In the genomic region with DNA sequence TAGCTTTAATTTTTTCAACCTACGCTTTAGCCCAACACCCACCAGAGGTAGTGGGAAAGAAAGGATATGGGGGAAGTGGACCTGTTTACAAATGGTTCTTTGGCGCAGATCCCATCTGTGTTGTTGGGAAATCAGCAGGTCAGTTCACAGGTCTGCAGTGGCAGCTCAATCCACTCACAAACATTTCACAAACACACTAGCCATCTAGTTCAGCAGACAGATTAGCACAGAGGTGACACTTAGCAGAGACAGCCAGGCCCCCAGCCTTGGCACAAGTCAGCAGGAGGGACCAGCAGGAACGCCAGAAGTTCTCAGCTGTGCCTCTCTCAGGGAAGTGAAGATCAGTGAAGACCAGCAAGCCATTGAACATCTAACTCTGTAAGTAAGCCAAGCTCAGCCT, we compare ENCODE assay signal across 22 mouse cellular contexts. TPM values are rescaled to one million over a fixed set of nuclear protein-coding genes. Genes with fewer than 3 reads are reported as not detected.
DNase-seq lines count a peak whose midpoint lies in the region; ATAC-seq and TF ChIP-seq lines count a peak whose summit lies in the region.
"Had no signal": no experiment of that assay in that cellular context is flagged by ENCODE, and none has a peak within 500 bp of the region (broad histone marks: within the 10 kb centered on the region; RNA-seq: fewer than 3 reads in every experiment).

No protein-coding gene starts in this region.

- H3K27me3 ChIP-seq in liver, embryonic 15.5 days, result no peaks in the 10 kb centered on the region
- H3K27me3 ChIP-seq in liver, postnatal 0 days (ENCODE audit: insufficient read depth, low read length), result no peaks in the 10 kb centered on the region
- H3K27me3 ChIP-seq in lung, embryonic 16.5 days (ENCODE audit: control insufficient read depth, insufficient read depth, low read depth, low read length), result no peaks in the 10 kb centered on the region
- no peaks in the 10 kb centered on the region for H3K27me3 ChIP-seq in hindbrain, postnatal 0 days (ENCODE audit: insufficient read depth, low read length)
- H3K27me3 ChIP-seq: embryonic facial prominence, embryonic 15.5 days; heart, embryonic 12.5 days; hindbrain, embryonic 13.5 days had no signal

- H3K27ac ChIP-seq in liver, embryonic 15.5 days (replicated peaks), result peak overlapping the region; percentile 61
- H3K27ac ChIP-seq in liver, postnatal 0 days (ENCODE audit: low read depth), result peak overlapping the region; percentile 79
- no peak overlapping the region for H3K27ac ChIP-seq in lung, embryonic 16.5 days (ENCODE audit: low read length)
- H3K27ac ChIP-seq in hindbrain, postnatal 0 days, result no peak overlapping the region
- H3K27ac ChIP-seq: embryonic facial prominence, embryonic 15.5 days; forebrain, embryonic 10.5 days; gastrocnemius, adult 2 months; hindbrain, embryonic 13.5 days had no signal

- no peak overlapping the region for H3K4me2 ChIP-seq in liver, embryonic 15.5 days
- no peak overlapping the region for H3K4me2 ChIP-seq in liver, postnatal 0 days (ENCODE audit: low read depth, low read length)
- H3K4me2 ChIP-seq in lung, embryonic 16.5 days (ENCODE audit: low read depth, low read length), result no peak overlapping the region
- no peak overlapping the region for H3K4me2 ChIP-seq in hindbrain, postnatal 0 days (ENCODE audit: low read depth, low read length)
- H3K4me2 ChIP-seq: embryonic facial prominence, embryonic 15.5 days; heart, embryonic 12.5 days; hindbrain, embryonic 13.5 days had no signal

- H3K36me3 ChIP-seq in liver, embryonic 15.5 days (replicated peaks), result no peaks in the 10 kb centered on the region
- H3K36me3 ChIP-seq in liver, postnatal 0 days (replicated peaks; ENCODE audit: insufficient read depth, low read length), result no peaks in the 10 kb centered on the region
- no peaks in the 10 kb centered on the region for H3K36me3 ChIP-seq in lung, embryonic 16.5 days (ENCODE audit: control insufficient read depth, insufficient read depth, low read length)
- no peaks in the 10 kb centered on the region for H3K36me3 ChIP-seq in hindbrain, postnatal 0 days (ENCODE audit: insufficient read depth, low read length)
- H3K36me3 ChIP-seq: embryonic facial prominence, embryonic 15.5 days; forebrain, embryonic 10.5 days; heart, embryonic 12.5 days; hindbrain, embryonic 13.5 days had no signal

- peak; percentile 51 for ATAC-seq in liver, embryonic 15.5 days (ENCODE audit: insufficient read depth)
- ATAC-seq in liver, postnatal 0 days, result peak; percentile 90
- peak; percentile 85 for ATAC-seq in lung, embryonic 16.5 days (ENCODE audit: low read depth)
- ATAC-seq in hindbrain, postnatal 0 days, result no peak
- no peak for ATAC-seq in monocyte, adult 5-6 weeks (replicated peaks; ENCODE audit: insufficient number of reproducible peaks, low FRiP score, low TSS enrichment, poor library complexity, severe bottlenecking)
- ATAC-seq: forebrain, embryonic 14.5 days had no signal

- H3K9me3 ChIP-seq in liver, embryonic 15.5 days (replicated peaks), result no peaks in the 10 kb centered on the region
- H3K9me3 ChIP-seq in liver, postnatal 0 days (ENCODE audit: low read length), result no peaks in the 10 kb centered on the region
- no peaks in the 10 kb centered on the region for H3K9me3 ChIP-seq in lung, embryonic 16.5 days (ENCODE audit: control insufficient read depth, low read length)
- H3K9me3 ChIP-seq in hindbrain, postnatal 0 days (ENCODE audit: low read length), result no peaks in the 10 kb centered on the region
- H3K9me3 ChIP-seq: embryonic facial prominence, embryonic 15.5 days; forebrain, embryonic 10.5 days; heart, embryonic 12.5 days; hindbrain, embryonic 13.5 days had no signal

- peaks cover 39% of the 10 kb centered on the region for H3K4me1 ChIP-seq in liver, embryonic 15.5 days (replicated peaks)
- H3K4me1 ChIP-seq in liver, postnatal 0 days (ENCODE audit: insufficient read depth), result peaks cover 10% of the 10 kb centered on the region; the same call in 1 of the 2 replicates
- 0 out of 2 replicates have a peak, but pooled peaks cover 6% of the 10 kb centered on the region for H3K4me1 ChIP-seq in lung, embryonic 16.5 days (replicated peaks; ENCODE audit: control insufficient read depth, insufficient read depth, low read length)
- no peaks in the 10 kb centered on the region for H3K4me1 ChIP-seq in hindbrain, postnatal 0 days (ENCODE audit: insufficient read depth, low read length)
- H3K4me1 ChIP-seq: embryonic facial prominence, embryonic 15.5 days; hindbrain, embryonic 13.5 days had no signal

- no peak for DNase-seq in liver
- peak; percentile 65 for DNase-seq in liver, postnatal 0 days
- peak; percentile 44 for DNase-seq in lung, postnatal 36 days
- no peak for DNase-seq in hindbrain, postnatal 0 days (ENCODE audit: low spot score)
- DNase-seq: adrenal gland, adult 8-10 months; adrenal gland, postnatal 36 days; cerebellum, adult 2 months; cerebellum, postnatal 10 days; gastrocnemius, adult 2 months; gastrocnemius, postnatal 25 days; heart, postnatal 4 days had no signal

- TF ChIP-seq CTCF in liver, postnatal 0 days (IDR thresholded peaks at IDR 0.05; ENCODE audit: low read depth), result no peak
- TF ChIP-seq CTCF in hindbrain, postnatal 0 days (IDR thresholded peaks at IDR 0.05; ENCODE audit: low read depth), result no peak

- 75% methylated on average over 3 of the region's 3 CpGs for WGBS in liver, embryonic 15.5 days (ENCODE audit: insufficient replicate concordance)
- WGBS in liver, postnatal 0 days (ENCODE audit: insufficient replicate concordance), result 56% methylated on average over 3 of the region's 3 CpGs
- 31% methylated on average over 3 of the region's 3 CpGs for WGBS in lung, embryonic 16.5 days
- 69% methylated on average over 3 of the region's 3 CpGs for WGBS in hindbrain, postnatal 0 days

- H3K9ac ChIP-seq in liver, embryonic 15.5 days, result no peak overlapping the region
- H3K9ac ChIP-seq in liver, postnatal 0 days (replicated peaks), result no peak overlapping the region
- H3K9ac ChIP-seq in lung, embryonic 16.5 days (ENCODE audit: low read length), result no peak overlapping the region
- H3K9ac ChIP-seq in hindbrain, postnatal 0 days (replicated peaks; ENCODE audit: low read length), result no peak overlapping the region
- H3K9ac ChIP-seq: embryonic facial prominence, embryonic 15.5 days; heart, embryonic 12.5 days; hindbrain, embryonic 13.5 days had no signal

- H3K4me3 ChIP-seq in liver, embryonic 15.5 days (replicated peaks), result no peak overlapping the region
- no peak overlapping the region for H3K4me3 ChIP-seq in liver, postnatal 0 days (ENCODE audit: low read depth, low read length)
- H3K4me3 ChIP-seq in lung, embryonic 16.5 days (ENCODE audit: low read length), result no peak overlapping the region
- no peak overlapping the region for H3K4me3 ChIP-seq in hindbrain, postnatal 0 days (ENCODE audit: low read length)
- H3K4me3 ChIP-seq: embryonic facial prominence, embryonic 15.5 days; erythroblast, embryonic 14.5 days; forebrain, embryonic 10.5 days; gastrocnemius, adult 2 months; heart, embryonic 12.5 days; hindbrain, embryonic 13.5 days had no signal

- TF ChIP-seq EP300 in liver, postnatal 0 days (IDR thresholded peaks at IDR 0.05; ENCODE audit: low read depth), result no peak

RNA-seq across cellular contexts. Expression of a gene that starts 10.3 kb away (rescaled TPM):
- polyA plus RNA-seq in liver, embryonic 15.5 days (2015; fragmentation: Nextera tagmentation; extraction: Ambion mirVana), result 6.7 and 6.8 TPM in 2 replicates
- polyA plus RNA-seq in liver, postnatal 0 days (2015; fragmentation: Nextera tagmentation; extraction: Ambion mirVana), result 4.9 and 5.6 TPM in 2 replicates
- 0.44 and 0.70 TPM in 2 replicates for polyA plus RNA-seq in lung, embryonic 16.5 days (2015; fragmentation: Nextera tagmentation; extraction: Ambion mirVana)
- total RNA-seq in hindbrain, postnatal 0 days (2014; rRNA removed), result 0.11 and 0.21 TPM in 2 replicates
- 0.05 and 0.09 TPM in 2 replicates for polyA plus RNA-seq in hindbrain, postnatal 0 days (2015; fragmentation: Nextera tagmentation; extraction: Ambion mirVana)
- total RNA-seq in monocyte, adult 5-6 weeks (2017), result 1,218 to 1,278 TPM (median 1,233 TPM) in 3 replicates
- polyA plus RNA-seq: embryonic facial prominence, embryonic 11.5 days; forebrain, embryonic 14.5 days had no signal

RNA-seq across cellular contexts. Expression of a gene that starts 25.9 kb away (rescaled TPM):
- polyA plus RNA-seq in liver, embryonic 15.5 days (2015; fragmentation: Nextera tagmentation; extraction: Ambion mirVana), result 65.5 and 76.7 TPM in 2 replicates
- polyA plus RNA-seq in liver, postnatal 0 days (2015; fragmentation: Nextera tagmentation; extraction: Ambion mirVana), result 148 and 151 TPM in 2 replicates
- 0.43 and 1.2 TPM in 2 replicates for polyA plus RNA-seq in lung, embryonic 16.5 days (2015; fragmentation: Nextera tagmentation; extraction: Ambion mirVana)
- total RNA-seq in hindbrain, postnatal 0 days (2014; rRNA removed), result 1.0 and 2.0 TPM in 2 replicates
- 1.7 and 1.8 TPM in 2 replicates for polyA plus RNA-seq in hindbrain, postnatal 0 days (2015; fragmentation: Nextera tagmentation; extraction: Ambion mirVana)
- total RNA-seq in monocyte, adult 5-6 weeks (2017), result 5.1 to 16.1 TPM (median 9.1 TPM) in 3 replicates
- total RNA-seq: heart, adult 8-10 months had no signal

RNA-seq across cellular contexts. Expression of a gene that starts 47.9 kb away (rescaled TPM):
- 18.0 and 21.5 TPM in 2 replicates for polyA plus RNA-seq in liver, embryonic 15.5 days (2015; fragmentation: Nextera tagmentation; extraction: Ambion mirVana)
- polyA plus RNA-seq in liver, postnatal 0 days (2015; fragmentation: Nextera tagmentation; extraction: Ambion mirVana), result 11.5 and 14.0 TPM in 2 replicates
- 53.9 and 54.0 TPM in 2 replicates for polyA plus RNA-seq in lung, embryonic 16.5 days (2015; fragmentation: Nextera tagmentation; extraction: Ambion mirVana)
- 59.7 and 75.0 TPM in 2 replicates for total RNA-seq in hindbrain, postnatal 0 days (2014; rRNA removed)
- polyA plus RNA-seq in hindbrain, postnatal 0 days (2015; fragmentation: Nextera tagmentation; extraction: Ambion mirVana), result 57.0 and 62.3 TPM in 2 replicates
- 48.7 to 89.2 TPM (median 59.8 TPM) in 3 replicates for total RNA-seq in monocyte, adult 5-6 weeks (2017)

RNA-seq across cellular contexts. Expression of a gene that starts 56.7 kb away (rescaled TPM):
- polyA plus RNA-seq in liver, embryonic 15.5 days (2015; fragmentation: Nextera tagmentation; extraction: Ambion mirVana), result 8.2 and 9.5 TPM in 2 replicates
- polyA plus RNA-seq in liver, postnatal 0 days (2015; fragmentation: Nextera tagmentation; extraction: Ambion mirVana), result 7.6 and 8.1 TPM in 2 replicates
- polyA plus RNA-seq in lung, embryonic 16.5 days (2015; fragmentation: Nextera tagmentation; extraction: Ambion mirVana), result 11.5 and 12.8 TPM in 2 replicates
- total RNA-seq in hindbrain, postnatal 0 days (2014; rRNA removed), result 0.68 and 2.3 TPM in 2 replicates
- 1.0 and 1.1 TPM in 2 replicates for polyA plus RNA-seq in hindbrain, postnatal 0 days (2015; fragmentation: Nextera tagmentation; extraction: Ambion mirVana)
- 34.3 to 52.4 TPM (median 39.3 TPM) in 3 replicates for total RNA-seq in monocyte, adult 5-6 weeks (2017)

Comparison
In these comparisons a context has a peak if more than half of its experiments do, and no peak if none do; other contexts are left out.
1. DNase-seq: peak in liver, postnatal 0 days (single experiment) and lung, postnatal 36 days (single experiment); none in liver (single experiment) and hindbrain, postnatal 0 days (single experiment).
2. ATAC-seq: peak in liver, embryonic 15.5 days (single experiment), liver, postnatal 0 days (single experiment) and lung, embryonic 16.5 days (single experiment); none in hindbrain, postnatal 0 days (single experiment) and monocyte, adult 5-6 weeks (single experiment).
3. H3K27ac ChIP-seq: peak in liver, embryonic 15.5 days (single experiment) and liver, postnatal 0 days (single experiment); none in lung, embryonic 16.5 days (single experiment) and hindbrain, postnatal 0 days (single experiment).
4. RNA of a gene that starts 25.9 kb away (polyA plus RNA-seq): 148 to 151 TPM in liver, postnatal 0 days and 65.5 to 76.7 TPM in liver, embryonic 15.5 days; 1.7 to 1.8 TPM in hindbrain, postnatal 0 days and 0.43 to 1.2 TPM in lung, embryonic 16.5 days; every median in the first group is over 10 times any median in the second.